Mouse (Mus musculus) T-helper 1 cell (primary cell): Measurements from ENCODE around the gene Olfr952.

Experiments
- in situ Hi-C: fragments of 300-600 bp; cut with MboI, MseI; formaldehyde crosslinking; loops from one replicate; pipeline ENCODE4 v1.15.1; 2025; ENCODE audit warnings: high pct_unique_total_duplicates

Gene Olfr952

GRCm38 (mm10) chr9:39427048-39427447 is at the start of gene Olfr952:
Gene Olfr952, minus strand, starts transcription at chr9:39427148.
- in situ Hi-C loops: no loop called here

- in situ Hi-C loops: no loop called here
Observed at GRCm38 (mm10) chr9:39471844-39472243, 44.9 kb upstream of the Olfr952 start, which contains the start of gene Olfr955. Gene Olfr955, minus strand, starts transcription at chr9:39471944.

- in situ Hi-C loops: no loop called here
Observed at GRCm38 (mm10) chr9:39456401-39456800, 29.5 kb upstream of the Olfr952 start, which contains the start of gene Olfr954. Gene Olfr954, plus strand, starts transcription at chr9:39456701.

- in situ Hi-C loops: no loop called here
Observed at GRCm38 (mm10) chr9:39387110-39387509, 39.8 kb downstream of the Olfr952 start, which contains the start of gene Olfr951. Gene Olfr951, plus strand, starts transcription at chr9:39387410.
